Mouse (Mus musculus): Measurements from ENCODE around the gene Hs6st3.

Gene Hs6st3

GRCm38 (mm10) chr14:119633090-119633489 is 494.9 kb downstream of the Hs6st3 start:
- DNase-seq (ENCODE audit: low spot score in 2 of 2) = no peak

GRCm38 (mm10) chr14:119633626-119634025 is 495.5 kb downstream of the Hs6st3 start:
- DNase-seq (ENCODE audit: low spot score in 2 of 2) = no peak

GRCm38 (mm10) chr14:119642874-119643273 is 504.7 kb downstream of the Hs6st3 start:
- DNase-seq (ENCODE audit: low spot score in 2 of 2) = no peak

GRCm38 (mm10) chr14:119643840-119644239 is 505.7 kb downstream of the Hs6st3 start:
- DNase-seq (ENCODE audit: low spot score in 2 of 2) = no peak

GRCm38 (mm10) chr14:119656936-119657335 is 518.8 kb downstream of the Hs6st3 start:
- DNase-seq (ENCODE audit: low spot score in 2 of 2) = no peak

GRCm38 (mm10) chr14:119665741-119666141 is 527.6 kb downstream of the Hs6st3 start:
- peak; percentile 32 to 44 for DNase-seq (ENCODE audit: low spot score in 2 of 2)

- no peak for DNase-seq (ENCODE audit: low spot score in 2 of 2)
Observed at GRCm38 (mm10) chr14:119667421-119667820, 529.3 kb downstream of the Hs6st3 start.

GRCm38 (mm10) chr14:119670836-119671587 is 532.9 kb downstream of the Hs6st3 start:
- no peak for DNase-seq (ENCODE audit: low spot score in 2 of 2)

- no peak for DNase-seq (ENCODE audit: low spot score in 2 of 2)
Observed at GRCm38 (mm10) chr14:119678574-119678973, 540.4 kb downstream of the Hs6st3 start.

GRCm38 (mm10) chr14:119680052-119680451 is 541.9 kb downstream of the Hs6st3 start:
- DNase-seq (ENCODE audit: low spot score in 2 of 2) = no peak

GRCm38 (mm10) chr14:119687885-119688284 is 549.7 kb downstream of the Hs6st3 start:
- no peak for DNase-seq (ENCODE audit: low spot score in 2 of 2)

- DNase-seq (ENCODE audit: low spot score in 2 of 2) = no peak
Observed at GRCm38 (mm10) chr14:119699982-119700381, 561.8 kb downstream of the Hs6st3 start.

- no peak for DNase-seq (ENCODE audit: low spot score in 2 of 2)
Observed at GRCm38 (mm10) chr14:119714712-119715111, 576.6 kb downstream of the Hs6st3 start.

- DNase-seq (ENCODE audit: low spot score in 2 of 2) = no peak
Observed at GRCm38 (mm10) chr14:119717323-119717722, 579.2 kb downstream of the Hs6st3 start.

- no peak for DNase-seq (ENCODE audit: low spot score in 2 of 2)
Observed at GRCm38 (mm10) chr14:119725102-119725501, 587.0 kb downstream of the Hs6st3 start.

GRCm38 (mm10) chr14:119731436-119732080 is 593.4 kb downstream of the Hs6st3 start:
- no peak for DNase-seq (ENCODE audit: low spot score in 2 of 2)

- no peak for DNase-seq (ENCODE audit: low spot score in 2 of 2)
Observed at GRCm38 (mm10) chr14:119732219-119732618, 594.1 kb downstream of the Hs6st3 start.

GRCm38 (mm10) chr14:119737408-119737961 is 599.3 kb downstream of the Hs6st3 start:
- no peak for DNase-seq (ENCODE audit: low spot score in 2 of 2)

GRCm38 (mm10) chr14:119741791-119742190 is 603.6 kb downstream of the Hs6st3 start:
- no peak for DNase-seq (ENCODE audit: low spot score in 2 of 2)

- no peak for DNase-seq (ENCODE audit: low spot score in 2 of 2)
Observed at GRCm38 (mm10) chr14:119761376-119761775, 623.2 kb downstream of the Hs6st3 start.

GRCm38 (mm10) chr14:119772040-119772439 is 633.9 kb downstream of the Hs6st3 start:
- no peak for DNase-seq (ENCODE audit: low spot score in 2 of 2)

- DNase-seq (ENCODE audit: low spot score in 2 of 2) = no peak
Observed at GRCm38 (mm10) chr14:119776261-119776660, 638.1 kb downstream of the Hs6st3 start.
